Mouse (Mus musculus): ENCODE measurements at regions not wholly inside any gene's neighbourhood (a gene's known extent, or its start where the extent isn't known, plus 50 kb on each side); places are given as distances from the start of the nearest gene placed in this dataset.

DNA sequence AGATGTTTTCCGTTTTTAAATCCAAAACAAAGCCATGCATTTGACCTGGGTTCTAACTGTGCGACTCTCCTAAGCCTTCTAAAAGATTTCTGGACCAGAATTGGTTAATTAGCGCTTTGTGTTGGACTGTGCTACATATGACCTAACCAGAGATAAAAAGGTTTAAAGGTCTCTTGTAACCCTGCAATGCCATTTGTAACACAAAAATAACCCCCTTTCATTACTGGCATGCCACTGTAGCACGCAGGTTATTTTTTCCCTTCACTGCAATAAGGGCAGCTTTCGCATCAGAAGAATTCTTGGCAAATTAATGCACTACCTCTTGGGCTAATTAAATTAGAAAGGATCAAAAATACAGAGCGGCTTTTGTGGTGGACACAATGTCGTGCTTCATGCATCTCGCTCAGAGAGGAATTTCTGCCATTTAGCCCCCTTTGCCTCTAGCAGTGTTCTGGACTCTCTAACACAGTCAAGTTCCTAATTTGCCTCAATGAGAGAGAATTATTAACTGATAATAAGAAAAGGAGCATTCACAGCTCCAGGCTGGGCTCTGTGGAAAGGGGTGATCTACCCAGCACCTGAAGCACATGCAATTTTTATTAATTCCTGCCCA lies 239.5 kb upstream of the Zeb2 start:
- no peak for DNase-seq (ENCODE audit: low spot score)

DNA sequence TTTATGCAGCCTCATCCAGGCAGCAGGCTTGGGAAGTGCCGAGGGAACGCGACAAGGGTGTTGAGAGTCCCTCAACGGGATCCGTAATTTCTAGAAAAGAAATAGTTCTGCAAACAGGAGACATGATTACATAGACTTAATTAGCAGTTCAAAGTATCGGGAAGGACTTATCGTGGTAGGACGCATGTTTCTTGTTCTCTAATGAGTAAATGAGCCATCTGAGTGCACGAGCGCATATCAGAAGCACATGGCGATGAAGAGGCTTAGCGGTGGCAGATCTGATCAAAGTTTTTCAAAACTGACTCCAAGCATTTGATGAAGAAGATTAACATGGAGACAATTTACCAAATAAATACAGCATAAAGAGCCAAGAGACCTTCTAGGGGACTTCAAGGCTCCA lies 238.8 kb upstream of the Zeb2 start:
- DNase-seq (ENCODE audit: low spot score) = no peak

GRCm38 (mm10) chr2:45351529-45352133 lies 234.4 kb upstream of the Zeb2 start:
- DNase-seq (ENCODE audit: low spot score) = no peak

GRCm38 (mm10) chr2:45346358-45346757 lies 229.2 kb upstream of the Zeb2 start:
- DNase-seq (ENCODE audit: low spot score) = no peak

GRCm38 (mm10) chr2:45339866-45340265 lies 222.7 kb upstream of the Zeb2 start:
- DNase-seq (ENCODE audit: low spot score) = no peak

GRCm38 (mm10) chr2:45338809-45339208 lies 221.6 kb upstream of the Zeb2 start:
- DNase-seq (ENCODE audit: low spot score) = no peak

DNA sequence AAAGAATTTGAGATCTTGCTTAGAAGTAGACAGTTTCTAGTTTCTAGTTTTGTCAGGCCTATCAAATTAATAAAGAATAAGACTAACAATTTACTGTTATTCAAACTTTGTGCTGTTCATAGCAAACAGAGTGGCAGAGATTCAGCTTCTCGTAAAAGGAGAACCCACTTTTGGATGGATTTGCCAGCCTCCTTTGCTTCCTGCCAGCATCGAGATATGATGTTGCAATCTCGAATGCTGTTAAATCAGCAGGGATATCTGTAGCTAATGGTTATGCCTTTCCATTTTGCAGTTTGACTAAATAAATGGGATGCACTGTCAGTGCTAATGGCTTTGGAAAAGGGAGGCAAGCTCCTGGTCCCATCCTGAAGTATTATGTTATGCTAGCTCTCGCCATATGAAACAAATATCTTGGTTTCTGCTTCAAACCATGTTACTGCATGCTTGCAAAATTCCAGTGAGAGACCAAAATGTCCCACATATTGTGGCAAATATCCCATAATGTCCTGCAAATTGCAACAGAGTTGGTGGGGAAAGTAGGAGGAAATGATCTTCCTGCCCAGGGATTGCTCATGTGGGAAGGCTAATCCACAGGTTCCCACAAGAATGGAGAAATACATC lies 199.9 kb upstream of the Zeb2 start:
- DNase-seq (ENCODE audit: low spot score) = no peak

DNA sequence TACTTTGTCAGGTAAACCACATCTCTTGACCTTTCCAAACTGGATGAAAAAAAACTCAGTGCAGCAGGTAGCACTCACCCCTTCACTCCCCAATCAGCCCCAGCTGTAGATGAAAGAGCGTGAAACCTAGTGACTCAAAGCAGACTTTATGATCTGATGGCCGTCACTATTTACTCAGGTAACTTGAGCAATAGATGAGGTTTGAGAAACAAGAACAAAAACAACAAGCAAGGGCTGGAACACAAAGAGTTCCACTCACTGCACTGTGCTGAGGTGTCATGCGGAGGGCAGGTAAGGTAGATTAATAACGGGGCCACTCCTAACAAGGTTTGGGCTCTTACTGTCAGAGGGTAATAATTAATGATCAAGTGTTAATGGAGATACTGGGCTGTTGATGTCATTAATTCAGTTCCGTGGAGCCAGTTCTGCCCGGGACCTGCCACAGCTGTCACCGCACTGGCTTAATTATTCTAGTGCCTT lies 170.4 kb upstream of the Zeb2 start:
- DNase-seq (ENCODE audit: low spot score) = no peak

GRCm38 (mm10) chr2:45283811-45284210 lies 166.6 kb upstream of the Zeb2 start:
- no peak for DNase-seq (ENCODE audit: low spot score)

GRCm38 (mm10) chr2:45279490-45279889 lies 162.3 kb upstream of the Zeb2 start:
- no peak for DNase-seq (ENCODE audit: low spot score)

DNA sequence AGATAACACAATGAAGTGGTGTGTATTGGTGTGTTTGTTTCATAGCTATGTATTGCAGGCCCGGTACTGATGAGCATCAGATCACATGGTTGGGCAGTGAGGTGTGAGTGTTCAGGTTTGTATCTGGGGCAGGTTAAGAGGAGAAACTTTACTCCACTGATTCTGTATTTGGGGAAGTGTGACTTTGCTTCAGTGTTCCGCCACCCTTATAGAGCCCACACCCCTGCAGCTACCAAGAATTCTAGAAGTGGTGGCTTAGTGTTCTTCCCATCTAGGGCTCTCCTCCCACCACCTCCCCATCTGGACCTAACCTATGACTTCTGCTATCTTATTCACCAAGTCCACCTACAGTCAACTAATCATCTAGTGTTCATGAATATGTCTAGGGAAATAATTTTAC lies 160.4 kb upstream of the Zeb2 start:
- DNase-seq (ENCODE audit: low spot score) = no peak

DNA sequence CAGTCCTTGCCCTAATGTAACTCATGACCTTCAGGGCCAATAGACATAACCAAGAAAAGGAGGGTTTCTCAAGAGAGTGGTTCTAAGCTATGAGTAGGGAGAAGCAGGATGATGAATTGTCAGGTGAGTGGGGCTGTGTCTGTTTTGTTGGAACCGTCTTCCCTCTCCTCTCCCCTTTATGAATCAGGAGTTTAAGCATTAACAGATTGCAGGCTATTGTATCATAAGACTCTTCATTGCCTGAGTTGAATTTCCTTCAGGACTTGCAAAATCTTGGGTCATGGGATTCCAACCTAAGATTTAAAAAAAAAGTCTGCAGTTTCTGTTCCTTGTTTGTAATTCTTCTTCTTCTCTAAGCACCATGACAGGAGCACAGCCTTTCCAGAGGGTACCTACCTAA lies 159.5 kb upstream of the Zeb2 start:
- no peak for DNase-seq (ENCODE audit: low spot score)

- DNase-seq (ENCODE audit: low spot score) = no peak
Observed at GRCm38 (mm10) chr2:45270035-45270434, 152.8 kb upstream of the Zeb2 start.

- no peak for DNase-seq (ENCODE audit: low spot score)
Observed at GRCm38 (mm10) chr2:45265819-45266218, 148.6 kb upstream of the Zeb2 start.

- DNase-seq (ENCODE audit: low spot score) = no peak
Observed at GRCm38 (mm10) chr2:45261949-45262348, 144.8 kb upstream of the Zeb2 start.

DNA sequence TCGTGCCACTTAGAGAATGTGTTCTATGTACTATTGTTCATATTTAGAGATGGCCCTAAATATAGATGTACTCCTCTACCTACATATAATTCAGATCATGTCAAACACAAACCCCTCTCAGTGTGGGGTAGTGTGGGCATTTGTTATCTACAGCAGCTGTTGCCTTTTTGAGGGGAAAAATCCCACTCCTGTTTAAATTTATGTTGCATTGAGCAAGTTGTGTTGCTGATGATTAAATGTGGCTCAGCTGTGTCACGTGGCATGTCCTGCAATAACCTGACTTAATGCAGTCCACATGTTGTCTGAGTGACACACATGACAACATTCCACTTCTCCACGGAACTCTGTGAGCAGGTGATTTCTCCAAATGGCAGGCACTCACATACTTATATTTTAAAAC lies 141.7 kb upstream of the Zeb2 start:
- no peak for DNase-seq (ENCODE audit: low spot score)

DNA sequence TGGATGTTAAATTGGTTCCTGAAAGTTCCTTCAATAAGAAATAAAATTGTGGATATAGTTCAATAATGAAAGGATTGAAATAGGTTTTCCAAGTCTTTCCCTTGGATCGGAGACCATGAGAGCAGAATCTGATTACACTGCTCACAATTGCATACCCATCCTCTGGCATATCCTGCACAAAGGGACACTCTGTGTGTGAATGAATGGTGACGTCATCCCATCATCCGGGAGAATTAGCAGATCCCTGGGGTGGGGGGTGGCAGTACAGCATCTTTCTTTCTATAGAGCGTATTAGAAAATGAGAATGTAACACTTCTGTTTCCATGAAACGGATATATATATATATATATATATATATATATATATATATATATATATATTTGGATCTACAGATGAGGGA lies 139.2 kb upstream of the Zeb2 start:
- no peak for DNase-seq (ENCODE audit: low spot score)

DNA sequence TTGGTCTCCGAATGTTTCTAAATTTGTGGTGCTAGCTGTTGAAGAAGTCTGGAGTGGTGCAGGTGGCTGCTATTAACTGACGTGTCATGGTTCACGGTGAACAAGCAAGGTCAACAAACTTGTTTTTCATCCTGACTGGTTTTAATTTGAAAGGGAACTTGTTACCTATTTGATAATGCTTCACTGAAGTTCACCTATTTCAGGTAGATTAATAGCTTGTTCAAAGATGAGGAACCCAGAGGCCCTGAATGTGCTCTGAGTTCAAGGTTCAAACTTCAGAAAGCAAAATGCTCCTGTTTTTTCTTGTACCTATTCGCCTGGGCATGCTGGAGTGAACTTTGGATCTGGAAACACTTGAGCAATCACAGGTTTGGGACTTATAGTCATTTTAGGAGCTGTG lies 136.7 kb upstream of the Zeb2 start:
- no peak for DNase-seq (ENCODE audit: low spot score)

- no peak for DNase-seq (ENCODE audit: low spot score)
Observed at GRCm38 (mm10) chr2:45252321-45252720, 135.1 kb upstream of the Zeb2 start.

DNA sequence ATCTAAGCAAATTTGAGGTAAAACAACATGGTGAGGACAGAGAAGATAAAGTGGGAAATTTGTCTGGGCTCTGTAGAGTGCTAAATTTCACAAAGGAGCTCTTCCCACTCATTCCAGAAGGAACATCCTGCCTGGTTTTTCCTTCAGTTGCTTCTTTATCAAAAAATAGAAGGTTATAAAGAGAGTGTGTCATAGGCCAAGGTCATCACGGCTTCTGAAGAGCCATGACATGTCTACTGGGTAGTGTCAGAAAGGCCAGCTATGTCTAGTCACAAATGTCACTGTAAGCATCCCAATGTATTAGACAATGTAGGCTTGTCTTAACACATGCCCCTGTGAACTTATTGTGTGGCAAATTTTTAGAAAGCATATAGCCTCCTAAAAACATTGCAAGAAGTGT lies 132.5 kb upstream of the Zeb2 start:
- DNase-seq (ENCODE audit: low spot score) = no peak

- no peak for DNase-seq (ENCODE audit: low spot score)
Observed at GRCm38 (mm10) chr2:45246061-45246945, 129.1 kb upstream of the Zeb2 start.

GRCm38 (mm10) chr2:45245506-45245905 lies 128.3 kb upstream of the Zeb2 start:
- DNase-seq (ENCODE audit: low spot score) = no peak

GRCm38 (mm10) chr2:45244491-45244890 lies 127.3 kb upstream of the Zeb2 start:
- DNase-seq (ENCODE audit: low spot score) = no peak

All from ovary, adult 18-20 months (tissue).